Mouse (Mus musculus) liver, embryonic 14.5 days (tissue): ENCODE data around the gene Hnrnpa3.

Source experiments
- CTCF ChIP-seq: IDR thresholded peaks from 2 replicates; pipeline ENCODE4 v1.5.1; 2016; ENCODE audit warnings: antibody characterized with exemption, low read depth, control low read depth
- EP300 ChIP-seq: IDR thresholded peaks from 2 replicates; pipeline ENCODE4 v1.6.1; 2016; ENCODE audit warnings: antibody characterized with exemption, low read depth

DNA sequence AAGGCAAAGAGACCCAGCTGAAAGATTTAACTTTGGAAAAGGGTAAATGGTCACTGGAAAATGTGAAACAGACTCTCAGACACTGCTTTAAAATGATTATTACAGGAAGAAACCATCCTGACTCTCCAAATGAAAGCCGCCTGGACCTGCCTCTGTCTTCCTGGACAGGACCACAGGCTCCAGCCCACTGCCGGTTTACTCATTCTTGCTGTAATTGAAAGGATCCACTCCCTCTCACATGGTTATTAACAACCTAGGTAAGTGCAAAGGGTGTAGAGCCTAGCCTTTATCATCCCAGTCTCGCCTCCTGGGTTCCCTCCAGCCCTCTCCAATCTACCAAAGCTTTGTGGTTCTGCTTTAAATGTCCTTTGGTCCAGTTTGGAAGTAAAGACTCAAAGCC is 42.1 kb downstream of the Hnrnpa3 start:
- no peak for TF ChIP-seq CTCF
- TF ChIP-seq EP300, result no peak
